Mouse (Mus musculus) CH12.LX (cell line): Measurements from ENCODE around the gene Scarb1. TPM values are rescaled to one million over a fixed set of nuclear protein-coding genes. Genes with fewer than 3 reads are reported as not detected.

Experiments
- DNase-seq: peaks from one replicate; pipeline ENCODE4 v3.0.0-alpha.2; 2013; ENCODE audit errors: extremely low read depth
- H3K27ac ChIP-seq: 2 replicates; pipeline ENCODE4 v1.5.1; 2012; ENCODE audit warnings: low read depth, mild to moderate bottlenecking, control low read depth, moderate library complexity; ENCODE audit not compliant: insufficient read depth
- H3K27me3 ChIP-seq: replicated peaks from 2 replicates; pipeline ENCODE3; 2012; ENCODE audit warnings: inconsistent platforms
- H3K36me3 ChIP-seq, 2 experiments: replicated peaks in 1 of 2; 2 replicates each; pipeline versions ENCODE3 to v1.6.1; 2012; ENCODE audit warnings: inconsistent platforms in 1 of 2, low read length in 1 of 2, mild to moderate bottlenecking in 1 of 2, mixed read lengths in 1 of 2, moderate library complexity in 1 of 2; ENCODE audit not compliant: control insufficient read depth in 1 of 2, insufficient read depth in 1 of 2
- H3K4me1 ChIP-seq, 2 experiments: 2 replicates each; pipeline ENCODE4 v1.6.1; 2012; ENCODE audit warnings: inconsistent platforms in 1 of 2, moderate library complexity in 1 of 2; ENCODE audit not compliant: insufficient read depth in 2 of 2, control insufficient read depth in 1 of 2
- H3K4me2 ChIP-seq: 2 replicates; pipeline ENCODE4 v1.6.1; 2012; ENCODE audit warnings: low read depth, mild to moderate bottlenecking, control low read depth; ENCODE audit not compliant: poor library complexity, insufficient read depth, severe bottlenecking
- H3K4me3 ChIP-seq, 3 experiments: fragments of 150-350 bp in 1 of 3; sonication (generic) in 1 of 3; replicated peaks in 1 of 3; 2 replicates each; pipeline versions ENCODE3 to v1.5.1; 2011 to 2012; ENCODE audit warnings: low read depth in 2 of 3, low read length in 2 of 3, mild to moderate bottlenecking in 2 of 3, moderate library complexity in 2 of 3, control low read depth in 1 of 3, improper control_type of control experiment in 1 of 3, inconsistent platforms in 1 of 3, mixed read lengths in 1 of 3; ENCODE audit not compliant: poor library complexity in 1 of 3
- H3K79me2 ChIP-seq: replicated peaks from 2 replicates; pipeline ENCODE4 v1.6.1; 2012; ENCODE audit warnings: mild to moderate bottlenecking, moderate library complexity; ENCODE audit not compliant: control insufficient read depth, poor library complexity, insufficient read depth, severe bottlenecking; ENCODE audit errors: extremely low read depth
- H3K9ac ChIP-seq: 2 replicates; pipeline ENCODE4 v1.6.1; 2012; ENCODE audit warnings: low read depth, mild to moderate bottlenecking, control low read depth, moderate library complexity; ENCODE audit not compliant: insufficient read depth
- H3K9me3 ChIP-seq: replicated peaks from 2 replicates; pipeline ENCODE3; 2012; ENCODE audit warnings: low read length, inconsistent platforms, mixed read lengths
- BHLHE40 ChIP-seq: IDR thresholded peaks from 2 replicates; pipeline ENCODE4 v1.6.1; 2011; ENCODE audit warnings: mild to moderate bottlenecking, low read depth, low read length, improper control_type of control experiment
- CHD1 ChIP-seq: IDR thresholded peaks from 2 replicates; pipeline ENCODE4 v1.6.1; 2012; ENCODE audit warnings: low read depth, low read length, improper control_type of control experiment, inconsistent platforms
- CHD2 ChIP-seq: IDR thresholded peaks from 2 replicates; pipeline ENCODE4 v1.6.1; 2011; ENCODE audit warnings: low read length, improper control_type of control experiment
- CTCF ChIP-seq, 2 experiments: IDR thresholded peaks in 1 of 2; conservative IDR thresholded peaks in 1 of 2; 2 replicates each; pipeline ENCODE4 v1.5.1; 2011 to 2012; ENCODE audit warnings: low read depth in 2 of 2, low read length in 2 of 2, improper control_type of control experiment in 1 of 2, inconsistent platforms in 1 of 2, mild to moderate bottlenecking in 1 of 2, moderate library complexity in 1 of 2
- E2F4 ChIP-seq: IDR thresholded peaks from 2 replicates; pipeline ENCODE4 v1.6.1; 2011; ENCODE audit warnings: low read depth, low read length, improper control_type of control experiment; ENCODE audit not compliant: insufficient replicate concordance
- ELF1 ChIP-seq: IDR thresholded peaks from 2 replicates; pipeline ENCODE4 v1.6.1; 2014; ENCODE audit warnings: low read depth, mild to moderate bottlenecking, inconsistent platforms, low read length, improper control_type of control experiment
- EP300 ChIP-seq: IDR thresholded peaks from 2 replicates; pipeline ENCODE4 v1.6.1; 2011; ENCODE audit warnings: low read length, improper control_type of control experiment
- GABPA ChIP-seq: IDR thresholded peaks from 2 replicates; pipeline ENCODE4 v1.6.1; 2012; ENCODE audit warnings: low read depth, low read length, improper control_type of control experiment, inconsistent platforms; ENCODE audit not compliant: insufficient replicate concordance
- HCFC1 ChIP-seq: IDR thresholded peaks from 2 replicates; pipeline ENCODE4 v1.6.1; 2012; ENCODE audit warnings: low read depth, mild to moderate bottlenecking, inconsistent platforms, low read length, improper control_type of control experiment
- KAT2A ChIP-seq: IDR thresholded peaks from 2 replicates; pipeline ENCODE4 v1.6.1; 2012; ENCODE audit warnings: low read length, improper control_type of control experiment, inconsistent platforms; ENCODE audit not compliant: insufficient replicate concordance
- MAX ChIP-seq: IDR thresholded peaks from 2 replicates; pipeline ENCODE4 v1.6.1; 2011; ENCODE audit warnings: low read length, improper control_type of control experiment
- POLR2AphosphoS2 ChIP-seq: IDR thresholded peaks from 2 replicates; pipeline ENCODE4 v1.6.1; 2011; ENCODE audit warnings: low read depth, low read length, improper control_type of control experiment
- SIN3A ChIP-seq: IDR thresholded peaks from 2 replicates; pipeline ENCODE4 v1.6.1; 2012; ENCODE audit warnings: low read length, improper control_type of control experiment, inconsistent platforms
- SMC3 ChIP-seq: IDR thresholded peaks from 2 replicates; pipeline ENCODE4 v1.6.1; 2011; ENCODE audit warnings: low read depth, low read length, improper control_type of control experiment
- UBTF ChIP-seq: IDR thresholded peaks from 2 replicates; pipeline ENCODE4 v1.6.1; 2012; ENCODE audit warnings: low read depth, mild to moderate bottlenecking, inconsistent platforms, low read length, improper control_type of control experiment, moderate library complexity
- ZKSCAN1 ChIP-seq: IDR thresholded peaks from 2 replicates; pipeline ENCODE4 v1.6.1; 2012; ENCODE audit warnings: low read depth, inconsistent platforms, low read length, improper control_type of control experiment, borderline replicate concordance
- ZMIZ1 ChIP-seq: IDR thresholded peaks from 2 replicates; pipeline ENCODE4 v1.6.1; 2012; ENCODE audit warnings: low read depth, mild to moderate bottlenecking, inconsistent platforms, low read length, improper control_type of control experiment
- dilution Hi-C: fragments of 300-500 bp; cut with MboI; formaldehyde crosslinking; loops from 2 replicates; pipeline ENCODE4 v1.14.3; 2020; ENCODE audit warnings: low sequenced_read_pairs; ENCODE audit not compliant: extremely low pct_unique_long_range_greater_than_20kb, extremely low pct_ligation_motif_present
- in situ Hi-C: fragments of 300-500 bp; cut with MboI; formaldehyde crosslinking; loops from 3 replicates; pipeline ENCODE4 v1.14.3; 2019; ENCODE audit warnings: low sequenced_read_pairs, low pct_ligation_motif_present, low pct_unique_long_range_greater_than_20kb, mixed read lengths
- polyA plus RNA-seq: library from polyadenylated mRNA; unstranded; fragments of >175 nt; gene quantifications from 2 replicates; pipeline ENCODE4 v1.2.1, GENCODE M21; 2012; ENCODE audit warnings: low read depth; ENCODE audit not compliant: insufficient read length
- total RNA-seq, 2 experiments: library from RNA; depleted of rRNA; stranded (reverse); fragments of 300-350 nt in 1 of 2; fragments of >200 nt in 1 of 2; gene quantifications; 2 replicates each; pipeline ENCODE4 v1.2.3; 2012 to 2014

The Scarb1 gene
- total and polyA plus RNA-seq, 3 experiments = 11.6 to 24.7 (median 20.0) TPM

DNA sequence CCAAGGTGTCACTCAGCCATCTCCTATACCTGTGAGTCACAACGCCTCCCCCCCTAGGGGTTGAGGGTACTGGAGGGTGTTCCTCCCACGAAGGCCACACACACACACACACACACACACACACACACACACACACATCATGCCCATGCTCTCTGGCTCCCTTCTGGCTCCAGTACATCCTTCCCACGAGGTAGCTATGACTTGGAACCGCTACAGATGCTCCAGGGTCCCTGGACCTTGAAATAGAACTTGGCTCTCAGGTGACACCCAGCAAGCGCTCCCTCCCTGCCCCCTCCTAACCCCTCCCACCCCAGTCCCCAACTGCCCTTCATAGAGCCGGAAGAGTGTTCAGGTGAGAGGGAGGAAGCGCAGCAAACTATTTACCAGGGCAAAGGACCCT lies 14.8 kb upstream of the Scarb1 start:
- Histone ChIP-seq H3K4me2 (no peak overlapping the region), H3K4me3 (no peak overlapping the region), H3K79me2 (no peaks in the 10 kb centered on the region), H3K4me1 (peaks cover 3 to 48% of the 10 kb centered on the region in 2 experiments; a peak in 3 of 4 replicates), H3K36me3 (no peaks in the 10 kb centered on the region), H3K27me3 (no peaks in the 10 kb centered on the region), H3K9ac (no peak overlapping the region), H3K9me3 (peaks cover 14% of the 10 kb centered on the region), H3K27ac (no peak overlapping the region)
- TF ChIP-seq CHD2 (no peak), ELF1 (no peak), EP300 (no peak), UBTF (no peak), ZKSCAN1 (no peak), MAX (no peak), E2F4 (no peak), POLR2AphosphoS2 (no peak), HCFC1 (no peak), CTCF (conservative IDR thresholded peaks at IDR 0.05 in 1 of 2, IDR thresholded peaks at IDR 0.05 in 1 of 2; ENCODE audit: low read depth in 2 of 2, low read length in 2 of 2) (no peak), GABPA (no peak), ZMIZ1 (no peak), SMC3 (no peak), BHLHE40 (no peak), SIN3A (no peak), KAT2A (no peak)
- in situ Hi-C loops (loop anchor here (5.0 kb wide), 1 partner anchor 83 kb away; no protein-coding TSS in a partner anchor), dilution Hi-C loops (no loop called here)
- DNase-seq = no peak

DNA sequence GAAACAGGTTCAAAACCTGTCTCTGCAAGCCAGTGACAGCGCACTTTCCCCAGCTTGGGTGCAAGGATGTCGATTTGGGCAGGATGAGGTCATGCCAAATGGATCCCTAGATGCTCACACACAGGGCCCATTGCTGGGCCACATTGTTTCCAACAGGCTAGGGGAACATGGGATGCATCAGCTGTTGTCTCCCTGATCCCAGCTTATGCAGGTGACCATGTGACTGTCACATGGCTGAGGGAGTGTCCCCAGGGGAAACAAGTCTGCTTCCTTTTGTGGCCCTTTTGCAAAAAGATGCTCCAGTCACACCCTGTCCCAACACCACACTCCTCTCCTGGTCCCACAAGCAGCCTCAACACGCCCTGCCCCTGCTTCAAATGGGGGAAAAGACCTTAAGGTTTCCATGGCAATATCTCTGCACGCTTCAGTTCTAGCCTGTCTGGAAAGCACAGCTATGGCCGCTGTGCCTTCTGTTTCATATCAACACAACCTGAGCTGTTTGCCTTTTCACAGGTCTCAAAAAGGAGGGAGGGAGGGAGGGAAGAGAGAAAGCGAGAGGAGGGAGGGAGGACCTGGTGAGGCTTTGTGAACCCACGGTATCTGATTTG lies 14.1 kb upstream of the Scarb1 start:
- H3K4me2 ChIP-seq = no peak overlapping the region
- peaks cover 3 to 48% of the 10 kb centered on the region in 2 experiments; a peak in 3 of 4 replicates for H3K4me1 ChIP-seq
- no peaks in the 10 kb centered on the region for H3K36me3 ChIP-seq
- no peak for DNase-seq
- dilution Hi-C loops = no loop called here
- in situ Hi-C loops = loop anchor here (5.0 kb wide), 1 partner anchor 83 kb away; no protein-coding TSS in a partner anchor
- H3K79me2 ChIP-seq = no peaks in the 10 kb centered on the region
- peaks cover 12% of the 10 kb centered on the region for H3K9me3 ChIP-seq
- no peaks in the 10 kb centered on the region for H3K27me3 ChIP-seq
- H3K4me3 ChIP-seq = no peak overlapping the region
- H3K9ac ChIP-seq = no peak overlapping the region
- TF ChIP-seq BHLHE40 (0 out of 2 replicates have a peak, but pooled peaks have one; percentile 13), CHD1 (no peak)
- H3K27ac ChIP-seq = no peak overlapping the region
